In genomic region chr6:147096109-147096508, GRCm38 (mm10) we compare ENCODE assay signal across 15 mouse cellular contexts. TPM values are rescaled to one million over a fixed set of nuclear protein-coding genes. Genes with fewer than 3 reads are reported as not detected.
"Had no signal": no experiment of that assay in that cellular context is flagged by ENCODE, and none has a peak within 500 bp of the region (broad histone marks: within the 10 kb centered on the region; RNA-seq: fewer than 3 reads in every experiment).

No protein-coding gene starts in this region.

- H3K27me3 ChIP-seq: liver, embryonic 12.5 days; neural tube, embryonic 13.5 days had no signal

- H3K9me3 ChIP-seq: limb, embryonic 10.5 days; liver, embryonic 12.5 days; midbrain, embryonic 10.5 days; neural tube, embryonic 13.5 days had no signal

- H3K9ac ChIP-seq: liver, embryonic 12.5 days; lung, embryonic 14.5 days; neural tube, embryonic 13.5 days had no signal

- DNase-seq: kidney, adult 2 months; kidney, postnatal 36 days; lung, embryonic 14.5 days; lung, postnatal 10 days; lung, postnatal 4 days; midbrain, embryonic 14.5 days; right cerebral cortex, postnatal 25 days; thymus, adult 18-20 months; thymus, postnatal 25 days had no signal

- ATAC-seq: liver, embryonic 12.5 days had no signal

- H3K4me2 ChIP-seq: liver, embryonic 12.5 days; lung, embryonic 14.5 days; neural tube, embryonic 13.5 days had no signal

- H3K4me3 ChIP-seq: limb, embryonic 10.5 days; liver, embryonic 12.5 days; midbrain, embryonic 10.5 days; neural tube, embryonic 13.5 days had no signal

- H3K27ac ChIP-seq: limb, embryonic 10.5 days; liver, embryonic 12.5 days; midbrain, embryonic 10.5 days; neural tube, embryonic 13.5 days had no signal

RNA-seq across cellular contexts. Expression of gene Mansc4, which starts 9.3 kb away (rescaled TPM):
- total RNA-seq: megakaryocyte, adult 5-6 weeks had no signal
- polyA plus RNA-seq: liver, embryonic 16.5 days had no signal
